Mouse (Mus musculus): ENCODE measurements around the gene Pop5. TPM values are rescaled to one million over a fixed set of nuclear protein-coding genes. Genes with fewer than 3 reads are reported as not detected.

Gene Pop5
- total and polyA plus RNA-seq, 2 experiments = 59.2 to 70.3 TPM

DNA sequence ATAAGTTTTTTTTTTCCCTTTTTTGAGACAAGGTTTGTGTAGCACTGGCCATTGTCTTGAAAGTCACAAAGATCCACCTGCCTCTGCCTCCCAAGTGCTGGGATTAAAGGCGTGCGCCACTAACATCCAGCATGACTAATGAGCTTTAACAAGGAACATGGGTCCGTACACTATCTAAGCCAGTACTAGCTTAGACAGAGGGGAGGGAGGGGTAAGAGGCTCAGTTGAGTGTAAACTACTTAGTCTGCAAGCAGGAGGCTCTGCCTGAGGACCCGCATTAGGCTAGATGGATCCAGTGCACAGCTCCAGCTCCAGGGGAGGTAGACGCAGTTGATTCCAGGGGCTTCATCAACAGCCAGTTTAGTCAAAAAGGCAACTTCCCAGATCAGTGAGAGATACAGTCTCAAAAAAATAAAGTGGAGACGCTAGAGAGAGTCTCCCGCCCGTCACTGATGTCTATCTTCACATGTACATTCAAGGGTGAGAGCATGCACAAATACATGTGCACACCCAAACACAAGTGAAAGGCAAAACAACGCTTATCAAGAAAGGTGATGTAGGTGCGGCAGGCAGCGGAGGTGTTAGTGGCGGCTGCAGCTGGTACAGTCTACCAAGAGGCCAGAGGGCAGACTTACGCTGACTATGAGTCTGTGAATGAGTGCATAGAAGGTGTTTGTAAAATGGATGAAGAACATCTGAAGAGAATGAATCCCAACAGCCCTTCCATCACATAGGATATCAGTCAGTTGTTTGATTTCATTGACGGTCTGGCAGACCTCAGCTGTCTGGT is 27.1 kb downstream of the Pop5 start:
- no peak overlapping the region for H3K4me3 ChIP-seq (ENCODE audit: insufficient read depth, low read depth, low read length)
- no peak for DNase-seq (ENCODE audit: extremely low read depth, low read depth, low spot score)
- TF ChIP-seq POLR2A (IDR thresholded peaks at IDR 0.05; ENCODE audit: extremely low read depth, insufficient read depth, low read length) (no peak), CTCF (IDR thresholded peaks at IDR 0.05; ENCODE audit: low read depth, low read length) (no peak)
- H3K4me1 ChIP-seq (ENCODE audit: control insufficient read depth, insufficient read depth, low read length) = peaks cover 20% of the 10 kb centered on the region
- no peak overlapping the region for H3K9ac ChIP-seq (ENCODE audit: low read depth, low read length)
- 94% methylated on average over 14 of the region's 14 CpGs for WGBS
- no peaks in the 10 kb centered on the region for H3K27me3 ChIP-seq (ENCODE audit: control insufficient read depth, insufficient read depth, low read length)
- H3K27ac ChIP-seq (replicated peaks; ENCODE audit: insufficient read depth, low read depth, low read length) = no peak overlapping the region
- H3K36me3 ChIP-seq (ENCODE audit: control insufficient read depth, insufficient read depth, low read length) = peaks cover 14% of the 10 kb centered on the region
- H3K79me2 ChIP-seq (ENCODE audit: control insufficient read depth, insufficient read depth, low read length) = peaks cover 43% of the 10 kb centered on the region

DNA sequence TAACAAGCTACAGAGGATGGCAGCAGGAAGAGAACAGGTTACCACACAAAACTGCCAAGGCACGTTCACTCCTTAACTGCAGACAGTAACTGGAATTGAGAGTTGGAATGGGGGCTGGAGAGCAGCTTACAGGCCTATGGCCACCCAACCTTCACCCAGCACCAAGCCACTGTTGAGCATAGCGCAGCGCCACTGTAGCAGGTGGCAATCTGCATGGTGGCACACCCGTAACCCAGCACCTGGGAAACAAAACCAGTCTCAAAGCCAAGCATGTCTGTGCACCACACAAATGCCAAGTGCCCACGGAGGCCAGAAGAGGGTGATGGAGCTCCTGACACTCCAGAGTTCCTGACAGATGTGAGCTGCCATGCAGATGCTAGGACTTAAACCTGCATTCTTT is 30.7 kb downstream of the Pop5 start:
- Histone ChIP-seq H3K27ac (replicated peaks; ENCODE audit: insufficient read depth, low read depth, low read length) (no peak overlapping the region), H3K9ac (ENCODE audit: low read depth, low read length) (peak overlapping the region; percentile 4; the same call in 1 of the 2 replicates), H3K4me3 (ENCODE audit: insufficient read depth, low read depth, low read length) (no peak overlapping the region), H3K27me3 (ENCODE audit: control insufficient read depth, insufficient read depth, low read length) (no peaks in the 10 kb centered on the region), H3K36me3 (ENCODE audit: control insufficient read depth, insufficient read depth, low read length) (peaks cover 3% of the 10 kb centered on the region; the same call in 1 of the 2 replicates), H3K4me1 (ENCODE audit: control insufficient read depth, insufficient read depth, low read length) (peaks cover 37% of the 10 kb centered on the region), H3K79me2 (ENCODE audit: control insufficient read depth, insufficient read depth, low read length) (peaks cover 62% of the 10 kb centered on the region)
- WGBS = 82% methylated on average over 5 of the region's 5 CpGs
- DNase-seq (ENCODE audit: extremely low read depth, low read depth, low spot score) = no peak
- TF ChIP-seq POLR2A (IDR thresholded peaks at IDR 0.05; ENCODE audit: extremely low read depth, insufficient read depth, low read length) (no peak), CTCF (IDR thresholded peaks at IDR 0.05; ENCODE audit: low read depth, low read length) (no peak)

GRCm38 (mm10) chr5:115266787-115267468 is 31.3 kb downstream of the Pop5 start:
- DNase-seq (ENCODE audit: extremely low read depth, low read depth, low spot score) = no peak
- no peak overlapping the region for H3K4me3 ChIP-seq (ENCODE audit: insufficient read depth, low read depth, low read length)
- no peak overlapping the region for H3K27ac ChIP-seq (replicated peaks; ENCODE audit: insufficient read depth, low read depth, low read length)
- H3K27me3 ChIP-seq (ENCODE audit: control insufficient read depth, insufficient read depth, low read length) = no peaks in the 10 kb centered on the region
- TF ChIP-seq CTCF (IDR thresholded peaks at IDR 0.05; ENCODE audit: low read depth, low read length) = no peak
- no peak for TF ChIP-seq POLR2A (IDR thresholded peaks at IDR 0.05; ENCODE audit: extremely low read depth, insufficient read depth, low read length)
- peaks cover 3% of the 10 kb centered on the region; the same call in 1 of the 2 replicates for H3K36me3 ChIP-seq (ENCODE audit: control insufficient read depth, insufficient read depth, low read length)
- WGBS = 51% methylated on average over 8 of the region's 8 CpGs
- peaks cover 66% of the 10 kb centered on the region for H3K79me2 ChIP-seq (ENCODE audit: control insufficient read depth, insufficient read depth, low read length)
- peaks cover 34% of the 10 kb centered on the region for H3K4me1 ChIP-seq (ENCODE audit: control insufficient read depth, insufficient read depth, low read length)
- H3K9ac ChIP-seq (ENCODE audit: low read depth, low read length) = no peak overlapping the region

DNA sequence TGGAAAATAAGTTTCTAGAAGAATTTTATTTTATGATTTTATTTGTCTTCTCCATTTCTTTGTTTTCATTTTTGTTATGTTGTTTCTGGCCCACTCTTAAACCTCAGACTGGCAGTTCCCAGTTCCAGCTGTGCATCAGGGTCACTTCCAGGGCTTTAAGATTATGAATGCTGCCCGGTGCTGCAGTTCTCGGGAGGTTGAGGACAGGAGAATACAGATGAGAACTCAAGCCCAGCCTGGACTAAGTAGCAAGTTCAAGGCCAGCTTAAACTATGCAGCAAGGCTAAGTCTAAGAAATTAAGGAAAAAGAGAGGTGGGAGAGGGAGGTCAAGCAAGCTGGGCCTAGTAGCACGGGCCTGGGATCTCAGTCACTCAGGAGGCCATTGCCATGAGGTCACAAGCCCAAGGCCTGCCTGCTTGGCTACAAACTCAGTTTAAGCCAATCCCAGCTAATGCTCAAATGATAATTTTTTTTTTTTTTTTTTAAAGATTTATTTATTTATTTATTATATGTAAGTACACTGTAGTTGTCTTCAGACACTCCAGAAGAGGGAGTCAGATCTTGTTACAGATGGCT is 31.9 kb downstream of the Pop5 start:
- H3K9ac ChIP-seq (ENCODE audit: low read depth, low read length) = no peak overlapping the region
- peaks cover 68% of the 10 kb centered on the region for H3K79me2 ChIP-seq (ENCODE audit: control insufficient read depth, insufficient read depth, low read length)
- TF ChIP-seq CTCF (IDR thresholded peaks at IDR 0.05; ENCODE audit: low read depth, low read length) (no peak), POLR2A (IDR thresholded peaks at IDR 0.05; ENCODE audit: extremely low read depth, insufficient read depth, low read length) (no peak)
- H3K36me3 ChIP-seq (ENCODE audit: control insufficient read depth, insufficient read depth, low read length) = peaks cover 3% of the 10 kb centered on the region; the same call in 1 of the 2 replicates
- 40% methylated on average over 3 of the region's 3 CpGs for WGBS
- H3K4me3 ChIP-seq (ENCODE audit: insufficient read depth, low read depth, low read length) = no peak overlapping the region
- no peaks in the 10 kb centered on the region for H3K27me3 ChIP-seq (ENCODE audit: control insufficient read depth, insufficient read depth, low read length)
- DNase-seq (ENCODE audit: extremely low read depth, low read depth, low spot score) = no peak
- H3K27ac ChIP-seq (replicated peaks; ENCODE audit: insufficient read depth, low read depth, low read length) = no peak overlapping the region
- H3K4me1 ChIP-seq (ENCODE audit: control insufficient read depth, insufficient read depth, low read length) = peaks cover 34% of the 10 kb centered on the region

GRCm38 (mm10) chr5:115268266-115268665 is 32.6 kb downstream of the Pop5 start:
- no peaks in the 10 kb centered on the region for H3K27me3 ChIP-seq (ENCODE audit: control insufficient read depth, insufficient read depth, low read length)
- peaks cover 3% of the 10 kb centered on the region; the same call in 1 of the 2 replicates for H3K36me3 ChIP-seq (ENCODE audit: control insufficient read depth, insufficient read depth, low read length)
- peak; percentile 97 for DNase-seq (ENCODE audit: extremely low read depth, low read depth, low spot score)
- H3K79me2 ChIP-seq (ENCODE audit: control insufficient read depth, insufficient read depth, low read length) = peaks cover 62% of the 10 kb centered on the region
- 3% methylated on average over 3 of the region's 3 CpGs for WGBS
- no peak for TF ChIP-seq POLR2A (IDR thresholded peaks at IDR 0.05; ENCODE audit: extremely low read depth, insufficient read depth, low read length)
- no peak for TF ChIP-seq CTCF (IDR thresholded peaks at IDR 0.05; ENCODE audit: low read depth, low read length)
- H3K4me1 ChIP-seq (ENCODE audit: control insufficient read depth, insufficient read depth, low read length) = peaks cover 36% of the 10 kb centered on the region
- peak overlapping the region; percentile 64 for H3K27ac ChIP-seq (replicated peaks; ENCODE audit: insufficient read depth, low read depth, low read length)
- no peak overlapping the region for H3K9ac ChIP-seq (ENCODE audit: low read depth, low read length)
- no peak overlapping the region for H3K4me3 ChIP-seq (ENCODE audit: insufficient read depth, low read depth, low read length)
